Mouse (Mus musculus) lung, embryonic 14.5 days (tissue): ENCODE measurements around the gene E2f8. TPM values are rescaled to one million over a fixed set of nuclear protein-coding genes. Genes with fewer than 3 reads are reported as not detected.
A peak's percentile ranks its signal among the peaks of the same experiment; 100 is the strongest.

Experiments used
- ATAC-seq: fragments of 200-750 bp; cut with Nextera tagmentation; 2 replicates; pipeline ENCODE4 v1.8.0; 2017; ENCODE audit warnings: mild to moderate bottlenecking, moderate TSS enrichment, moderate library complexity; ENCODE audit not compliant: insufficient read depth
- DNase-seq: peaks from one replicate; pipeline ENCODE4 v3.0.0-alpha.2; 2015
- H3K27ac ChIP-seq: fragments of 300-500 bp; sonication (generic); 2 replicates; pipeline ENCODE4 v1.5.1; 2014; ENCODE audit warnings: low read depth, mild to moderate bottlenecking, moderate library complexity
- H3K27me3 ChIP-seq: fragments of 300-500 bp; sonication (generic); 2 replicates; pipeline ENCODE4 v1.6.1; 2014; ENCODE audit warnings: low read length, control low read depth; ENCODE audit not compliant: insufficient read depth
- H3K36me3 ChIP-seq: fragments of 300-500 bp; sonication (generic); 2 replicates; pipeline ENCODE4 v1.6.1; 2014; ENCODE audit warnings: control low read depth; ENCODE audit not compliant: insufficient read depth
- H3K4me1 ChIP-seq: fragments of 300-500 bp; sonication (generic); 2 replicates; pipeline ENCODE4 v1.6.1; 2014; ENCODE audit warnings: antibody characterized with exemption, control low read depth; ENCODE audit not compliant: insufficient read depth
- H3K4me2 ChIP-seq: fragments of 300-500 bp; sonication (generic); 2 replicates; pipeline ENCODE4 v1.6.1; 2014; ENCODE audit warnings: mild to moderate bottlenecking
- H3K4me3 ChIP-seq: fragments of 300-500 bp; sonication (generic); 2 replicates; pipeline ENCODE4 v1.5.1; 2014; ENCODE audit warnings: low read depth, low read length
- H3K9ac ChIP-seq: fragments of 300-500 bp; sonication (generic); 2 replicates; pipeline ENCODE4 v1.6.1; 2014
- H3K9me3 ChIP-seq: fragments of 300-500 bp; sonication (generic); 2 replicates; pipeline ENCODE4 v1.6.1; 2016; ENCODE audit warnings: low read depth, low read length, control low read depth
- CTCF ChIP-seq: IDR thresholded peaks from 2 replicates; pipeline ENCODE4 v1.5.1; 2016; ENCODE audit warnings: antibody characterized with exemption, low read depth
- WGBS: fragments of 180-500 bp; shearing (Covaris S2); extraction: QIAGEN DNeasy Blood & Tissue Kit; methylation state at CpG from one replicate; pipeline ENCODE4 v1.1.7; 2014; 5-methylcytosine and 5-hydroxymethylcytosine counted together
- polyA plus RNA-seq: library from polyadenylated mRNA; unstranded; fragments of >200 nt; fragmentation: Nextera tagmentation; extraction: Ambion mirVana; gene quantifications from 2 replicates; pipeline ENCODE4 v1.2.1, GENCODE M21; 2014

The E2f8 gene
- polyA plus RNA-seq, 1 experiment from 2014 or later: 27.8 TPM

GRCm38 (mm10) chr7:48834989-48835626 lies 46.3 kb downstream of the E2f8 start:
- no peak for ATAC-seq
- Histone ChIP-seq H3K9ac (no peak overlapping the region), H3K36me3 (no peaks in the 10 kb centered on the region), H3K4me2 (no peak overlapping the region), H3K9me3 (no peaks in the 10 kb centered on the region), H3K27ac (no peak overlapping the region), H3K4me1 (peaks cover 7% of the 10 kb centered on the region; the same call in 1 of the 2 replicates), H3K27me3 (no peaks in the 10 kb centered on the region), H3K4me3 (no peak overlapping the region)
- no peak for DNase-seq
- no peak for TF ChIP-seq CTCF
- WGBS: 87% methylated on average over 12 of the region's 12 CpGs

- TF ChIP-seq CTCF: no peak
- H3K4me1 ChIP-seq: peaks cover 11% of the 10 kb centered on the region; the same call in 1 of the 2 replicates
- no peaks in the 10 kb centered on the region for H3K27me3 ChIP-seq
- no peak overlapping the region for H3K4me2 ChIP-seq
- no peak overlapping the region for H3K27ac ChIP-seq
- H3K4me3 ChIP-seq: no peak overlapping the region
- DNase-seq (peak; percentile 21), ATAC-seq (no peak)
- no peaks in the 10 kb centered on the region for H3K9me3 ChIP-seq
- no peak overlapping the region for H3K9ac ChIP-seq
- WGBS: 68% methylated on average over 4 of the region's 4 CpGs
- no peaks in the 10 kb centered on the region for H3K36me3 ChIP-seq
These were observed 46.9 kb downstream of the E2f8 start for GRCm38 (mm10) chr7:48834371-48834970.

DNA sequence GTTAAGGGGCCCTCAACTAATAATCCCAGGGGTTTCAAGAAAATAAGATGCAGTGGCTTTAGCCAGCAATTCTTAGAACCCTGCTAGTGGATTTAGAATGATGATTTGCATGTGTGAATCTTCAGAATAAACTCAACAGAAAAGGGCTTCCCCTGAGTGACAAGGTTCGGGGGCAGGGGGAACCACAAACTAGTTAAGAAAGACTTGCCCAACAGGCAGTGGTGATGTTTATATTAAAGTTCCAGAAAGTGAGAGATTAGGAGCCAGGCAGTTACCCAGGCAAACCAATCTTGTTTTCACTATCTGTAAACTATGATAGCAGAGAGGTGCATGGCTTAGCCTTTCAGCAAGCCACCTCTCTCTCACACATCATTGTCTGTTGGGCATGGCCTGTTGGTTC lies 48.7 kb downstream of the E2f8 start:
- no peak for TF ChIP-seq CTCF
- Histone ChIP-seq H3K4me2 (no peak overlapping the region), H3K4me3 (no peak overlapping the region), H3K27me3 (no peaks in the 10 kb centered on the region), H3K9me3 (no peaks in the 10 kb centered on the region), H3K27ac (no peak overlapping the region), H3K9ac (no peak overlapping the region), H3K36me3 (peaks cover 2% of the 10 kb centered on the region), H3K4me1 (peaks cover 16% of the 10 kb centered on the region; the same call in 1 of the 2 replicates)
- ATAC-seq: no peak
- no peak for DNase-seq
- 59% methylated on average over 1 of the region's 1 CpGs for WGBS

DNA sequence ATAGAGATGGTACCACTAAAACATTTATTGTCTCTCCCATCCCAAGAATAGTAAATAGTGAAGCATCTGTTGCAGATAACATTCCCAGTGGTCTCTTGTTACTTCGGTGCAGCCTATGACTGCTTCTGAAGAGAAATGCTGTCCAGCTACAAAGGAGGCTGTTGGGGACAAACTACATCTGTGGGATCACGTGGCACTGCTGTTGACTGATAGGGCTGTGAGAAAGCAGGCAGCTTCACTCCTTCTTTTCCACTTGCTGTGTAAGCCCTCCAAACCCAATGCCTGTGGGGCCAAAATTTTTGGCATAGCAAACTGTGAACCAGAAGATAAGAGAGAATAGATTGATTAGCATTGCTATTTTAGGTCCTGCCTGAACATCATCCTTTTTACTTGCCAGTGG lies 51.0 kb downstream of the E2f8 start:
- peaks cover 23% of the 10 kb centered on the region for H3K36me3 ChIP-seq
- H3K4me1 ChIP-seq: peaks cover 16% of the 10 kb centered on the region; the same call in 1 of the 2 replicates
- H3K27me3 ChIP-seq: no peaks in the 10 kb centered on the region
- H3K9me3 ChIP-seq: no peaks in the 10 kb centered on the region
- no peak for TF ChIP-seq CTCF
- H3K27ac ChIP-seq: no peak overlapping the region
- ATAC-seq: peak; percentile 95
- 0 out of 2 replicates have a peak overlapping the region, but pooled peaks have one; percentile 13 for H3K4me2 ChIP-seq
- H3K4me3 ChIP-seq: no peak overlapping the region
- peak; percentile 96 for DNase-seq
- WGBS: 9% methylated on average over 2 of the region's 2 CpGs
- no peak overlapping the region for H3K9ac ChIP-seq

GRCm38 (mm10) chr7:48829177-48829910 lies 52.1 kb downstream of the E2f8 start:
- Histone ChIP-seq H3K4me1 (peaks cover 13% of the 10 kb centered on the region; the same call in 1 of the 2 replicates), H3K36me3 (peaks cover 33% of the 10 kb centered on the region), H3K4me2 (no peak overlapping the region), H3K27me3 (no peaks in the 10 kb centered on the region), H3K9me3 (no peaks in the 10 kb centered on the region), H3K27ac (peak overlapping the region; percentile 75), H3K4me3 (no peak overlapping the region), H3K9ac (no peak overlapping the region)
- DNase-seq: peak; percentile 64
- WGBS: 46% methylated on average over 5 of the region's 5 CpGs
- ATAC-seq: peak; percentile 57; the same call in 1 of the 2 replicates
- no peak for TF ChIP-seq CTCF

DNA sequence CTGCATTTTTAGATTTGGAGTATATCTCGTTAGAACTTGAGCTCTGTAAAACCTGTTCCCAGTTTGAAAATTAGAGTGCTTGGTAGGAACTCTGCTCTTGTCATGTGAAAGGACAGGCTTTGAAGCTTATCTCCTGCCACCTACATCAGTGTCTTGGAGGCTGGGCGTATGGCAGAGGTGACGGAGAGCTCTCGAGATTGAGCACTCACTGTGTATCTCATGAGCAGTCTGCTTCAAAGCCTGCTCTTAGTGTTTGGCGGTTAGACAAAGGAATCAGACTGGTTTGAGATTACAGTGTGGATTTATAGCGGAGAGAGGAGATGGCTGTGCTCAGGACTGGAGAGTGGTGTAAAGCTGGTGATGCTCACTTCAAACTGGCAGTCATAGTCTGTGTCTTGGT lies 56.2 kb downstream of the E2f8 start:
- Histone ChIP-seq H3K9ac (no peak overlapping the region), H3K9me3 (no peaks in the 10 kb centered on the region), H3K27me3 (no peaks in the 10 kb centered on the region), H3K4me3 (no peak overlapping the region), H3K36me3 (peaks cover 71% of the 10 kb centered on the region), H3K4me1 (peaks cover 9% of the 10 kb centered on the region; the same call in 1 of the 2 replicates), H3K27ac (no peak overlapping the region), H3K4me2 (no peak overlapping the region)
- TF ChIP-seq CTCF: no peak
- DNase-seq (peak; percentile 11), ATAC-seq (no peak)
- WGBS: 58% methylated on average over 6 of the region's 6 CpGs

- 54% methylated on average over 1 of the region's 1 CpGs for WGBS
- no peak for ATAC-seq
- Histone ChIP-seq H3K4me3 (no peak overlapping the region), H3K4me2 (no peak overlapping the region), H3K27me3 (no peaks in the 10 kb centered on the region), H3K9me3 (no peaks in the 10 kb centered on the region), H3K27ac (no peak overlapping the region), H3K36me3 (peaks cover 74% of the 10 kb centered on the region), H3K9ac (no peak overlapping the region), H3K4me1 (peaks cover 6% of the 10 kb centered on the region; the same call in 1 of the 2 replicates)
- DNase-seq: no peak
- TF ChIP-seq CTCF: no peak
These were observed 56.7 kb downstream of the E2f8 start for GRCm38 (mm10) chr7:48824671-48825070.
